Mouse (Mus musculus): ENCODE data around the gene Rpia. TPM values are rescaled to one million over a fixed set of nuclear protein-coding genes. Genes with fewer than 3 reads are reported as not detected.

The Rpia gene
- polyA plus RNA-seq, 1 experiment from 2014 or later: 2.3 TPM

- no peak overlapping the region for H3K4me3 ChIP-seq (ENCODE audit: low read depth, low read length)
- no peaks in the 10 kb centered on the region for H3K9me3 ChIP-seq (ENCODE audit: low read length)
- TF ChIP-seq EP300 (IDR thresholded peaks at IDR 0.05) (no peak), CTCF (IDR thresholded peaks at IDR 0.05) (no peak)
- no peaks in the 10 kb centered on the region for H3K36me3 ChIP-seq (ENCODE audit: insufficient read depth, low read length)
- H3K4me1 ChIP-seq (ENCODE audit: insufficient read depth, low read depth, low read length): no peaks in the 10 kb centered on the region
- no peak overlapping the region for H3K27ac ChIP-seq (ENCODE audit: low read length)
- ATAC-seq: no peak
- WGBS: 75% methylated on average over 1 of the region's 1 CpGs
- H3K9ac ChIP-seq (replicated peaks; ENCODE audit: low read depth): no peak overlapping the region
- no peaks in the 10 kb centered on the region for H3K27me3 ChIP-seq (replicated peaks; ENCODE audit: insufficient read depth, low read length)
- no peak overlapping the region for H3K4me2 ChIP-seq (replicated peaks; ENCODE audit: low read depth, low read length)
- DNase-seq (ENCODE audit: low spot score): no peak
Measured at GRCm38 (mm10) chr6:70749750-70750149, 42.3 kb downstream of the Rpia start.

GRCm38 (mm10) chr6:70747702-70748101 is 44.3 kb downstream of the Rpia start:
- no peak overlapping the region for H3K27ac ChIP-seq (ENCODE audit: low read length)
- no peaks in the 10 kb centered on the region for H3K36me3 ChIP-seq (ENCODE audit: insufficient read depth, low read length)
- no peak overlapping the region for H3K4me3 ChIP-seq (ENCODE audit: low read depth, low read length)
- no peaks in the 10 kb centered on the region for H3K27me3 ChIP-seq (replicated peaks; ENCODE audit: insufficient read depth, low read length)
- no peaks in the 10 kb centered on the region for H3K4me1 ChIP-seq (ENCODE audit: insufficient read depth, low read depth, low read length)
- no peak overlapping the region for H3K9ac ChIP-seq (replicated peaks; ENCODE audit: low read depth)
- TF ChIP-seq EP300 (IDR thresholded peaks at IDR 0.05): no peak
- no peak for TF ChIP-seq CTCF (IDR thresholded peaks at IDR 0.05)
- ATAC-seq: no peak
- 94% methylated on average over 5 of the region's 5 CpGs for WGBS
- no peak for DNase-seq (ENCODE audit: low spot score)
- H3K9me3 ChIP-seq (ENCODE audit: low read length): no peaks in the 10 kb centered on the region
- H3K4me2 ChIP-seq (replicated peaks; ENCODE audit: low read depth, low read length): no peak overlapping the region

GRCm38 (mm10) chr6:70743902-70744301 is 48.1 kb downstream of the Rpia start:
- no peaks in the 10 kb centered on the region for H3K27me3 ChIP-seq (replicated peaks; ENCODE audit: insufficient read depth, low read length)
- no peaks in the 10 kb centered on the region for H3K4me1 ChIP-seq (ENCODE audit: insufficient read depth, low read depth, low read length)
- 84% methylated on average over 5 of the region's 5 CpGs for WGBS
- H3K36me3 ChIP-seq (ENCODE audit: insufficient read depth, low read length): no peaks in the 10 kb centered on the region
- DNase-seq (ENCODE audit: low spot score): no peak
- H3K9me3 ChIP-seq (ENCODE audit: low read length): no peaks in the 10 kb centered on the region
- H3K4me3 ChIP-seq (ENCODE audit: low read depth, low read length): no peak overlapping the region
- no peak overlapping the region for H3K4me2 ChIP-seq (replicated peaks; ENCODE audit: low read depth, low read length)
- no peak overlapping the region for H3K9ac ChIP-seq (replicated peaks; ENCODE audit: low read depth)
- ATAC-seq: no peak
- TF ChIP-seq CTCF (IDR thresholded peaks at IDR 0.05) (no peak), EP300 (IDR thresholded peaks at IDR 0.05) (no peak)
- no peak overlapping the region for H3K27ac ChIP-seq (ENCODE audit: low read length)

- Histone ChIP-seq H3K4me3 (ENCODE audit: low read depth, low read length) (no peak overlapping the region), H3K4me1 (ENCODE audit: insufficient read depth, low read depth, low read length) (no peaks in the 10 kb centered on the region), H3K9me3 (ENCODE audit: low read length) (no peaks in the 10 kb centered on the region), H3K27ac (ENCODE audit: low read length) (no peak overlapping the region), H3K36me3 (ENCODE audit: insufficient read depth, low read length) (no peaks in the 10 kb centered on the region), H3K27me3 (replicated peaks; ENCODE audit: insufficient read depth, low read length) (no peaks in the 10 kb centered on the region), H3K9ac (replicated peaks; ENCODE audit: low read depth) (no peak overlapping the region), H3K4me2 (replicated peaks; ENCODE audit: low read depth, low read length) (no peak overlapping the region)
- DNase-seq (ENCODE audit: low spot score): no peak
- 88% methylated on average over 4 of the region's 4 CpGs for WGBS
- TF ChIP-seq EP300 (IDR thresholded peaks at IDR 0.05) (no peak), CTCF (IDR thresholded peaks at IDR 0.05) (no peak)
- ATAC-seq: no peak
Measured at GRCm38 (mm10) chr6:70742833-70743232, 49.2 kb downstream of the Rpia start.

- Histone ChIP-seq H3K4me1 (ENCODE audit: insufficient read depth, low read depth, low read length) (no peaks in the 10 kb centered on the region), H3K9ac (replicated peaks; ENCODE audit: low read depth) (no peak overlapping the region), H3K4me2 (replicated peaks; ENCODE audit: low read depth, low read length) (no peak overlapping the region), H3K27me3 (replicated peaks; ENCODE audit: insufficient read depth, low read length) (no peaks in the 10 kb centered on the region), H3K36me3 (ENCODE audit: insufficient read depth, low read length) (no peaks in the 10 kb centered on the region), H3K9me3 (ENCODE audit: low read length) (no peaks in the 10 kb centered on the region), H3K4me3 (ENCODE audit: low read depth, low read length) (no peak overlapping the region), H3K27ac (ENCODE audit: low read length) (no peak overlapping the region)
- TF ChIP-seq EP300 (IDR thresholded peaks at IDR 0.05) (no peak), CTCF (IDR thresholded peaks at IDR 0.05) (no peak)
- no peak for DNase-seq (ENCODE audit: low spot score)
- ATAC-seq: no peak
Measured at GRCm38 (mm10) chr6:70740535-70740934, 51.5 kb downstream of the Rpia start.

GRCm38 (mm10) chr6:70739456-70739855 is 52.6 kb downstream of the Rpia start:
- Histone ChIP-seq H3K4me1 (ENCODE audit: insufficient read depth, low read depth, low read length) (no peaks in the 10 kb centered on the region), H3K27me3 (replicated peaks; ENCODE audit: insufficient read depth, low read length) (no peaks in the 10 kb centered on the region), H3K4me3 (ENCODE audit: low read depth, low read length) (no peak overlapping the region), H3K27ac (ENCODE audit: low read length) (no peak overlapping the region), H3K36me3 (ENCODE audit: insufficient read depth, low read length) (no peaks in the 10 kb centered on the region), H3K9me3 (ENCODE audit: low read length) (no peaks in the 10 kb centered on the region), H3K9ac (replicated peaks; ENCODE audit: low read depth) (no peak overlapping the region), H3K4me2 (replicated peaks; ENCODE audit: low read depth, low read length) (no peak overlapping the region)
- WGBS: 71% methylated on average over 1 of the region's 1 CpGs
- ATAC-seq (no peak), DNase-seq (ENCODE audit: low spot score) (no peak)
- no peak for TF ChIP-seq EP300 (IDR thresholded peaks at IDR 0.05)
- TF ChIP-seq CTCF (IDR thresholded peaks at IDR 0.05): no peak

- no peaks in the 10 kb centered on the region for H3K9me3 ChIP-seq (ENCODE audit: low read length)
- DNase-seq (ENCODE audit: low spot score): no peak
- no peak overlapping the region for H3K9ac ChIP-seq (replicated peaks; ENCODE audit: low read depth)
- no peak for TF ChIP-seq CTCF (IDR thresholded peaks at IDR 0.05)
- no peak for TF ChIP-seq EP300 (IDR thresholded peaks at IDR 0.05)
- H3K27ac ChIP-seq (ENCODE audit: low read length): no peak overlapping the region
- no peaks in the 10 kb centered on the region for H3K36me3 ChIP-seq (ENCODE audit: insufficient read depth, low read length)
- no peak overlapping the region for H3K4me2 ChIP-seq (replicated peaks; ENCODE audit: low read depth, low read length)
- H3K27me3 ChIP-seq (replicated peaks; ENCODE audit: insufficient read depth, low read length): no peaks in the 10 kb centered on the region
- no peak for ATAC-seq
- H3K4me1 ChIP-seq (ENCODE audit: insufficient read depth, low read depth, low read length): no peaks in the 10 kb centered on the region
- WGBS: 86% methylated on average over 2 of the region's 2 CpGs
- H3K4me3 ChIP-seq (ENCODE audit: low read depth, low read length): no peak overlapping the region
Measured at GRCm38 (mm10) chr6:70735528-70735927, 56.5 kb downstream of the Rpia start.

Measured in lung, postnatal 0 days (tissue).